Mouse (Mus musculus) kidney, adult 2 months (tissue): ENCODE results near the gene Fam19a2. TPM values are rescaled to one million over a fixed set of nuclear protein-coding genes. Genes with fewer than 3 reads are reported as not detected.

Experiments used
- DNase-seq: peaks from one replicate; pipeline ENCODE4 v3.0.0; 2021
- H3K27ac ChIP-seq: fragments of 200-500 bp; 2 replicates; pipeline ENCODE4 v1.5.1; 2012; ENCODE audit warnings: low read depth, low read length, control low read depth, inconsistent platforms; ENCODE audit not compliant: insufficient read depth
- H3K27me3 ChIP-seq: fragments of 200-500 bp; replicated peaks from 2 replicates; pipeline ENCODE4 v1.6.1; 2012; ENCODE audit warnings: mild to moderate bottlenecking, moderate library complexity, low read length, inconsistent platforms; ENCODE audit not compliant: control insufficient read depth, insufficient read depth
- H3K36me3 ChIP-seq: fragments of 200-500 bp; 2 replicates; pipeline ENCODE4 v1.6.1; 2012; ENCODE audit warnings: mild to moderate bottlenecking, moderate library complexity, low read length, inconsistent platforms; ENCODE audit not compliant: control insufficient read depth, insufficient read depth
- H3K4me1 ChIP-seq: fragments of 200-500 bp; 2 replicates; pipeline ENCODE4 v1.6.1; 2011; ENCODE audit warnings: low read length; ENCODE audit not compliant: control insufficient read depth, insufficient read depth
- H3K4me3 ChIP-seq: fragments of 200-500 bp; 2 replicates; pipeline ENCODE4 v1.5.1; 2011; ENCODE audit warnings: mild to moderate bottlenecking, low read depth, low read length, control low read depth; ENCODE audit not compliant: insufficient read depth
- CTCF ChIP-seq: fragments of 200-500 bp; conservative IDR thresholded peaks from 2 replicates; pipeline ENCODE4 v1.5.1; 2011; ENCODE audit warnings: low read depth, mild to moderate bottlenecking, control low read depth, low read length, moderate library complexity, mixed read lengths; ENCODE audit not compliant: insufficient read depth, insufficient read length
- POLR2A ChIP-seq: fragments of 200-500 bp; IDR thresholded peaks from one replicate; pipeline ENCODE4 v1.6.1; 2011; ENCODE audit warnings: low read depth, low read length, control low read depth
- WGBS: fragments of 180-500 bp; shearing (Covaris S2); methylation state at CpG from one replicate; pipeline ENCODE4 v1.1.7; 2018; 5-methylcytosine and 5-hydroxymethylcytosine counted together
- polyA plus RNA-seq: library from polyadenylated mRNA; depleted of rRNA; stranded (reverse); fragments of >200 nt; gene quantifications from 2 replicates; pipeline ENCODE4 v1.2.3, GENCODE M21; 2012

Fam19a2 gene
- polyA plus RNA-seq, 1 experiment, result 0.06 TPM

DNA sequence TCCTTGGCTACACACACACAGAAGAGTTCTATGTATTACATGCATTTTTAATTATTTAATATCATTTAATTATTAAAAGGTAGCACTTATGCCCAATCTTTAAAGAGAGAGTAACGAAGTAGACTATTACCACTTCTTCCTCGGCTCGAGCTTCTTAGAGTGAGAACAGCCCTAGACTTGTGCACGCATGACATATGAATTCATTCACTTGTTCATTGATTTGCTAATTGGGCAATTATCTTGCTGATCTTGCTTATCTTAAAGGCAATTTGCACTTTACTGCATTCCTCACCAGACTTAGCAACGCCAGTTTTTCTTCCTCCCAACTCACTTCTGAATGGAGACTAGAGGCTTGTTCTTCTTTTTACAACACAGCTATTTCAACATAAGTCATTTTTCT lies 196.7 kb downstream of the Fam19a2 start:
- no peak for TF ChIP-seq POLR2A
- no peak for TF ChIP-seq CTCF
- no peak for DNase-seq
- Histone ChIP-seq H3K27ac (no peak overlapping the region), H3K27me3 (no peaks in the 10 kb centered on the region), H3K4me3 (no peak overlapping the region), H3K4me1 (no peaks in the 10 kb centered on the region), H3K36me3 (no peaks in the 10 kb centered on the region)
- 71% methylated on average over 5 of the region's 5 CpGs for WGBS

DNA sequence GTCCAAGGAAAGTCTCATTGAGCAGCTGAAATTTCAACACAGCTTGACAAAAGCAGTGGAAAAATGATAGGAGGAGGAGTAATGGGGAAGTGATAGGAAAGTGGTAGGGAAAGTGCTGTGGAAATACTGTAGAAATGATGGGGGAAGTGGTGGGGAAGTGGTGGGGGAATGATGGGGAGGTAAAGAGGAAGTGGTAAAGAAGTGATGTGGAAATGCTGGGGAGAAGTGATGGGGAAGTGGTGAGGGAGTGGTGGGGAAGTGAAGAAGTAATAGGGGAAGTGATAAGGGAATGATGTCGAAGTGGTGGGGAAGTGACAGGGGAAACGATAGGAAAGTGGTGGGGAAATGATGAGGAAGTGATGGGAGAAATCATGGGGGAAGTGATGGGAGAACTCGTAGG lies 198.5 kb downstream of the Fam19a2 start:
- H3K4me1 ChIP-seq, result no peaks in the 10 kb centered on the region
- WGBS, result 80% methylated on average over 3 of the region's 3 CpGs

DNA sequence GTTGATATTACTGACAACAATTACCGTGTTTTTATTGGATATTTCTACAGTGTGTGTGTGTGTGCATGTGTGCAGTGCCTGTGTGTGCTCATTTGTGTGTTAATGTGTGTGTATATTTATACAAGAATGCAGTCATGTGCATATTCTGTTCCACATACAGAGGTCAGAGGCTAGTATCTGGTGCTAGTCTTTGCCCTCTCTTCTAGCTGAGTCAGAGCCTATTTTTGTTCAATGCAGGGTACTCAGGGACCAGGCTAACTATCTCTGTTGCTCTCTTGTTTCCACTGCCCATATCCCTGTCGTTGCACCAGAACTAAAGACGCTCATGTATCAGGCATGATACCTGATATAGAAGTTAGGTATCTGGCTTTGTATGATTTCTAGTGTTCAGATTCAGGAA lies 251.0 kb downstream of the Fam19a2 start:
- no peak for DNase-seq
- H3K4me1 ChIP-seq, result no peaks in the 10 kb centered on the region
- 80% methylated on average over 3 of the region's 3 CpGs for WGBS
- H3K36me3 ChIP-seq, result no peaks in the 10 kb centered on the region
- H3K27me3 ChIP-seq, result no peaks in the 10 kb centered on the region
- no peak overlapping the region for H3K27ac ChIP-seq
- TF ChIP-seq POLR2A (no peak), CTCF (no peak)
- no peak overlapping the region for H3K4me3 ChIP-seq

More for the DNA sequence above, 198.5 kb downstream of the Fam19a2 start:
- H3K36me3 ChIP-seq, result no peaks in the 10 kb centered on the region
- no peak for TF ChIP-seq CTCF
- no peak for TF ChIP-seq POLR2A
- no peak overlapping the region for H3K27ac ChIP-seq
- no peak overlapping the region for H3K4me3 ChIP-seq
- no peaks in the 10 kb centered on the region for H3K27me3 ChIP-seq
- no peak for DNase-seq

DNA sequence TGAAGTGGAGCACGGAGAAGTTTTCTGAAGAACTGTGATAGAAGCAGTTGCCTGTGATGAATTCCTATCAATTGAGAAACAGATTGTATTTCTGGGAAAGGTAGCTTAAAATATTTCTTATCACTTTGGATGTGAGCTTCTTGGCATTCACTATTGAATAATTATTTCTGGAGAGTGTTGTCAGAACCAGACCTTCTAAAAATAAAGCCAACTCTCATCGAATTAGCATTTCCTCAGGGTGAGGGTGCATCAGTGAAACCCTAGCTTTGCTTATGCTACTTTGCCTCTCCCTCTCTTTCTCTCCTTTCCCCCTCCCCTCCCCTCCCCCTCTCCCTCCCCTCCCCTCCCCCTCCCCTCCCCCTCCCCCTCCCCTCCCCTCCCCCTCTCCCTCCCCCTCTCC lies 256.8 kb downstream of the Fam19a2 start:
- TF ChIP-seq POLR2A (no peak), CTCF (no peak)
- 75% methylated on average over 2 of the region's 2 CpGs for WGBS
- Histone ChIP-seq H3K27ac (no peak overlapping the region), H3K27me3 (no peaks in the 10 kb centered on the region), H3K4me1 (no peaks in the 10 kb centered on the region), H3K36me3 (no peaks in the 10 kb centered on the region), H3K4me3 (no peak overlapping the region)
- DNase-seq, result no peak

DNA sequence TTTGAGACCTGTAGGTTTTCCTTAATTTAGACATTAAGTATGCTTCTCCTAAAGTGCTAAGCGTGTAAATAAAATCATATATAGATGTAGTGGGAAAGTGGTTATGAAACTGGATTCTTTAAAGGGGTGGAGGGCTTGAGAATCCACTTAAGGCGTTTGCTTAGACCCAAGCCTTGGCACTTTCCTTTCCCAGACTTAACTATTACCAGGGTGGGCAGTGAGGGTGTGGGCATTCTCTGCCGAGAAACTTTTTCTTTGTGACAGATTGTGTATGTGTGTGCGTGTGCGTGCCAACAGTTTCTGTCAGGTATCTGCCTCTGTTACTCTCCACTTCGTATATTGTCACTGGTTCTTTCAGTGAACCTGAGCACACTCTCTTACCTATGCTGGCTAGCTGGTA lies 257.4 kb downstream of the Fam19a2 start:
- no peaks in the 10 kb centered on the region for H3K27me3 ChIP-seq
- DNase-seq, result no peak
- WGBS, result 92% methylated on average over 6 of the region's 6 CpGs
- no peaks in the 10 kb centered on the region for H3K4me1 ChIP-seq
- TF ChIP-seq CTCF (no peak), POLR2A (no peak)
- H3K4me3 ChIP-seq, result no peak overlapping the region
- no peaks in the 10 kb centered on the region for H3K36me3 ChIP-seq
- H3K27ac ChIP-seq, result no peak overlapping the region

DNA sequence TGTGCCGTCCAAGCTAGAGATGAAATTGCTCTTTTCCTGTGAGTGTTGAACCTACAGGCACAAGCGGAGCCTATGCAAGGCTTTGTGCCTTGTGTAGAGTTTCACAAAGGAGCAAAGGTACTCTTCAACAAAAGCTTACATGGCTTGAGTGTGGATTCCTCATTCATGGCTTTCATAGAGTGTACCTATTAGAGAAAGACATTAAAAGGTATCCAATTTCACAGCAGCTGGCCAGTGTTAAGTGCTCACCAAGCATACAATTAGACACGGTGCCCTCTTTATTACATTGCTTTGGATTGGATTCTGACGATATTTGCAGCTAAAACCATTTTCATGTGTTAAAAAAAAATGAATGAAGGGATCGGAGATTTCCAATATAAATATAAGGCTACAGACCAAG lies 261.6 kb downstream of the Fam19a2 start:
- WGBS, result 55% methylated on average over 5 of the region's 5 CpGs
- no peak for DNase-seq
- Histone ChIP-seq H3K27me3 (no peaks in the 10 kb centered on the region), H3K4me1 (no peaks in the 10 kb centered on the region), H3K36me3 (no peaks in the 10 kb centered on the region), H3K4me3 (no peak overlapping the region), H3K27ac (no peak overlapping the region)
- TF ChIP-seq CTCF, result no peak
- no peak for TF ChIP-seq POLR2A

DNA sequence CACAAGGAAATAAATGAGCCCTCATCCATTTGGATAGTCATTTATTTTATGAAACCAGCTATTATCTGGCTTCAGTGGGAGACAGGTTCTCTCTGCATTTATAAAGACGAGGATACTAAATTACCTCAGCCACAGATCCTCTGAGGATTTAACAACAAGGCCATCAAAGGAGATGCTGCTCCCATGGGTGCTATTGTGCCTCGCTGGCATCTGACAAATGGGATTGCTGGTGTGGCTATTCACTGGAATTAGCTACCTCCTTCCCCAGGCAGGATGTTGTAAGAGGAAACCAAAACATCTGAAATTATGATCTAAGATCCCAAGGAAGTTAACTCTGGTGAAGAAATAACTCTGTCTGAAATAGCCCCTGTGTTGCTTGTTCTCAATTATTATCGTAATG lies 262.3 kb downstream of the Fam19a2 start:
- H3K4me3 ChIP-seq, result no peak overlapping the region

DNA sequence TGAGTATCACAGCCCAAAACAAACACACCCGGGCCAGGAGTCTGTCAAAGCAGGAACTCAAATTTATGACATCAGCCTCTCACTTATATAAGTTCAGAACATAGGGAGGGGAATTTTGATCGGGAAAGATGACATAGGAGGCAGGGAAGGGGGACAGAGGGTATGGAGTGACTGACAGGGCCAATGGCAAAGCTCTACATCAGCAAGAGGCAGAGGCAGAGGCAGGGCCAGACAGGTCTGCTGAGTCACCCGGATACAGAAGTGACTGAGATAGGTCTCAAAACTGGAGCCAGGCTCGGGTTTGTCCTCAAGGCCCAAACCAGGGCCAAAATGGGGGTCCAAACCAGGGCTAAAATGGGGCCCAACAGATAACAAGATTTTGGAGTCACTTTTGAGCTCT lies 272.3 kb downstream of the Fam19a2 start:
- no peak for DNase-seq
- TF ChIP-seq CTCF (no peak), POLR2A (no peak)
- Histone ChIP-seq H3K27me3 (no peaks in the 10 kb centered on the region), H3K36me3 (no peaks in the 10 kb centered on the region), H3K4me3 (no peak overlapping the region), H3K27ac (no peak overlapping the region), H3K4me1 (no peaks in the 10 kb centered on the region)
- WGBS, result 46% methylated on average over 4 of the region's 4 CpGs

More for the DNA sequence above, 262.3 kb downstream of the Fam19a2 start:
- WGBS, result 50% methylated on average over 3 of the region's 3 CpGs
- H3K27ac ChIP-seq, result no peak overlapping the region
- no peaks in the 10 kb centered on the region for H3K27me3 ChIP-seq
- DNase-seq, result no peak
- no peak for TF ChIP-seq POLR2A
- H3K4me1 ChIP-seq, result no peaks in the 10 kb centered on the region
- H3K36me3 ChIP-seq, result no peaks in the 10 kb centered on the region
